Mouse (Mus musculus): ENCODE data around the gene Cd5.
A peak's percentile ranks its signal among the peaks of the same experiment; 100 is the strongest.

The Cd5 gene

DNA sequence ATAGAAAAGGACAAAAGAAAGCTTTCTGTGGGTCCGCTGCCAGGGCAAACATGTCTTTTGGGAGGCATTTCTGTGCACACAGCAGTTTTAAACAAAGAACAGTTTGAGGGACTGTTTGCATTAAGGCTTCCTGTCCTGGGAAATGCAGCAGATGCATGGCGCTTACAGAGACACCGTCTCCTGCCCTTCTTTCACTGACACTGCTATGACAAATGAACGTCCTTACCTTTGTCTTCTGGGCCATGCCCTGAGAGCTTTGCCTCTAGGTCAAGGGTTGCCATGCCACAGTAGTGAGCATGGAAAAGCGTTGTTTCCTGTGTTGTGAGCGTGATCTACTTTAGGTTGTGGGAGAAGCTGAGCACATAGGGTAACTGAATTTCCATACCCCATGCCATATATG is 19.9 kb upstream of the Cd5 start:
- peak; percentile 41 for DNase-seq (ENCODE audit: low read depth)

DNA sequence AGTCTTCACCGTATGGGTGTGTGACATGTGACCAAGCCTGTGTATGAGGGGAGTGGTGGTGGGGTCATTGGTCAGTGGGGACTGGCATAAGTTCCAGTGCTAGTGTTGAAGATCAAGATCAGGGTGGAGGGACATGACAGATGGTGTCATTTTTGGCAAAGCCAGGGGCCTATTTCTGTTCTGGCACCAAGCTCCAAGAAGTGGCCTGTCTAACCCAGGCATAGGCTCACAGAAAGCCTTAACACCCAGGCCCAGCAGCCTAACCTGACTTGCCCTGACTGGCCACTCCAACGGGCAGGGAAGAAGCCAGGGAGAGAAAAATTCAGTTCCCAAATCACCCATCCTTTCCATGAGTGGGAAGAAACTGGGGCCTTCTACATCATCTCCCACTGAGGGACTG is 18.7 kb upstream of the Cd5 start:
- DNase-seq (ENCODE audit: low read depth): no peak

DNA sequence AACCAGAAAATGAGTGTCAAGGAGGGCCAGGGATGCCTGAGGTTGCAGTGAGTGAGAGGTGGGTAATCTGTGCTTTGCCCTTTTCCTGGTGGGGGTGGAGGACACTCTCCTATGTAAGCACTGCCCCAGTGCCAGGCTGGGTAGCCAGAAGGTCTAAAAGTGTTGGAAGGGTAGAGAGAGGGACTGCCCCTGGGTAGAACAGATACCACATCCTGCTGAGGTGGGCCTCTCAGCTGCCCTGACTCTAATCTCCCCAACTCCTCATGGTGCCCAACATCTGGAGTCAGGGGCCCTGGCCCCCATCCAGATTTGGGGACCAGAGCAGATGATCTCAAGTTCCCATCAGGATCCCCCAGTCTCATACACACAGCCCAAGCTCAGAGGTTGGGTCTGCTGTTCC is 18.3 kb upstream of the Cd5 start:
- peak; percentile 49 for DNase-seq (ENCODE audit: low read depth)

GRCm38 (mm10) chr19:10752646-10753045 is 13.8 kb upstream of the Cd5 start:
- peak; percentile 60 for DNase-seq (ENCODE audit: low read depth)

DNA sequence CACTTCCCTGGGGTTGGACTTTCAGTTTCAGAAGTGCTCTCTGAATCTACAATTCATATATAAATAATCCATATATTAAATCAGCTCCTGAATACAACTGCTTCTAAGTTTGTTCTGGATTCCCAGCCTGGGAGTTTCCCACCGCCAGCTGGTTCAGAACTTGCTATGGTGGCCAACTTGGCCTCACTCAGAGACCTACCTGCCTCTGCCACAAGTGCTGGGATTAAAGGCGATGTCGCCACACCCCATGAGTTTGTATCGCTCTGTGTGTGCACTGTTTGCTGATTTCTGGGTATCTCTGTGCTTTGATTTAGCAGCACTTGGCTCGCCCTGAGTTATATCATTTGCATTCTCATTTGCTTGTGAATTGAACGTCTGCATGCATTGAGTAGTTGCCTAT is 13.3 kb upstream of the Cd5 start:
- peak; percentile 49 for DNase-seq (ENCODE audit: low read depth)

DNA sequence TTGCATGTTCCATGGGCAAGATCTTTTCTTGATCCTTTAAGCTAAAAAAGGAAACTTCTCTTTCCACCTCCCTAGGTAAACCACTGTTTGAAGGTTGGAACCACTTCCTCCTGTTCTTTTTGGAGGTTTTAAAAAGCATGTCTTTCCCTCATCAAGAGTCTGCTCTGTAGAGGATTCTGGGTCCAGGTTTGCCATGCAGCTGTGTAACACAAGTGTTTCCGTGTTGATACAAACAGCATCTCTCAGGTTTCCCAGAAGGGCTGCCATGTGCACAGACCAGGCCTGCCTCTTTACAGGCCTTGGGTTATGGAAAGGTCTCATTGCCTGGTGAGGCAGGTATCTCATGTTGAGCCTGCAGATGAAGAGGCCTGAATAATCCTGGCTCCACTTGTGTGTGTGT is 12.8 kb upstream of the Cd5 start:
- DNase-seq (ENCODE audit: low read depth): peak; percentile 83

DNA sequence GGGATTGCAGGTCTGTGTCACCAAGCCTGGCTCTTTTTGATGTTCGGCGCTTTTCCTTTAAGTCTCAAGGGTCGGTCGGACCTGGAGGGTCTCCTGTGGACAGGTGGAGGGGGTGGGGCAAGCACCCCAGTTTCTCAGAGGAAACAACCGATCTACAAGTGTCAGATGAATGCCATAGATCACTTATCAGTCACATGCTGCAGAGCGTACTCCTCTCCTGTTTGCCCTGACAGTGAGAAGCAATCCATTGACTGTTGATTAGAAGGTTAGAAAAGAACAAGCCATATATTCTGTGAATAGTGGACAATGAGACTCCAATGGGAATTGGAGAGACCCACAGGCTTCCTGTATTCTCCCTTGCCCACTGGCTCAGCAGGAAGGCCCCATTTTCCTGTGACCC is 11.4 kb upstream of the Cd5 start:
- DNase-seq (ENCODE audit: low read depth): peak; percentile 45

DNA sequence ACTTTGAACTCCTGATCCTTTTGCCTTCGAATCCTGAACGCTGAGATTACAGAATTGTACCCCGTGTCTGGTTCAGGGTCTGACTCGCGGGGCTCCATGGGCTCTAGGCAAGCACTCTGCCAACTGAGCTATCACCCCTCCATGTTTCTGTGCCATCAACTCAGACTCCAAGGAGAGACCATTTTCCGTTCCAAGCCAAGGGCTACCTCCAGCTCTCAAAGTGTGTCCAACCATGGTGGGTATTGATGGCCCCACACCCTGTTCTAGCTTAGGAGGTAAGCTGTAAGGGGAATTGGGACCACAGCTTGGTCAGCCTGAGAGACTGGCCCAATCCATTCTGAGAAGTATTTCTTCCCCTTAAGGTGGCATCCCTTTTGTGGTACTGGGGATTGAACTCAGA is 10.5 kb upstream of the Cd5 start:
- no peak for DNase-seq (ENCODE audit: low read depth)

DNA sequence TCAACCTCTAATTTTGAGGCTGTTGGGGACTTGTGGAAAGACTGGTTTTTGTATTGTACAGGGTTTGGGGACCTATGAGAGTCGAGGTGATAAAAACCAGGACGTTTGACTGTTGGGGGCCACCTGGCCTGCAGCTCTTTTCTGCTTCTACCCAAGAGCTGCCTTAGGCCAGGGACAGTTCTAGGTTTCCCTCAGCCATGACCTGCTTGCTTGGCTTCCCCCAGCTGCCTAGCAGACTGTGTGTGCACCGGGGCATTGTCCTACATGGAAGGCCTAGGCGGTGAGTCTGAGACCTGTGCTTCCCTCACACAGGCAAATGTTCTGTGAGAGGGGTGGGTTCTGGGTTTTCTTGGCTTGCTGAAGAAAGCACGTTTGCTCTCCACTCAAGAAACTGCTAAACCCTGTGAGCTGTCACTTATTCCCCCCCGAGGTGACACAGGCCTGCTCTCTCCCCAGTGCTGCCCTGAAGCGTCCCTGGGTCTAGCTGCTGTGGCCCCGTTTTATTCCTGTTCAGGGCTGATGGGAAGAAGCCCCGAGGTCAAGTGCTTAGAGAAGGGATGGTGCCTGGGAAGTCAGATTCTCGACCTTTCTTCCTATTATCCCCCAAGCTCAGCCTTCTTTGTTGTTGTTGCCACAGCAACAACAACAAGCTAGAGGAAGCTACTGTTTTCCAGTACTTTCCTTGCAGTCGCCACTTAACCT is 9.8 kb upstream of the Cd5 start:
- peak; percentile 48 for DNase-seq (ENCODE audit: low read depth)

GRCm38 (mm10) chr19:10747718-10748117 is 8.9 kb upstream of the Cd5 start:
- peak; percentile 82 for DNase-seq (ENCODE audit: low read depth)

- no peak for DNase-seq (ENCODE audit: low read depth)
Observed at GRCm38 (mm10) chr19:10747182-10747581, 8.4 kb upstream of the Cd5 start.

DNA sequence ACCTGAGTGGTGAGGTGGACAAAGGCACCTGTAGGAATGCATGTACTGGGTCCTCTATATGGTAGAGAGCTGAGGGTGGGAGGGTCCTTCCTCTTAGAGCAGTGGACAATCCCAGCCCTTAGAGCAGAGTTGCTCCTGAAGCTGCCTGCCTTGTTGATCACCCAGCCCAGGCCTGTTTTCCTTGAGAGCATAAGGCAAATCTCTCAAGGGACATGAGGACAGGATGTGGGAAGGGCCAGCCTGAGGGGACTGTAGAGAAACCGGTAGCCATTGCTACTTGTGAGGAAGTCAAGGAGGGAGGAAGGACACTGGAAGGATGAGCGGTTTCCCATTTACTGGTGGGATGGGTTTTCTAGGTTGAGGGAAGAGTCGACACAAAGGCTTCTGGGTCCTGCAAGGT is 3.8 kb upstream of the Cd5 start:
- DNase-seq (ENCODE audit: low read depth): peak; percentile 38

- DNase-seq (ENCODE audit: low read depth): peak; percentile 56
Observed at GRCm38 (mm10) chr19:10742145-10742544, 3.3 kb upstream of the Cd5 start.

DNA sequence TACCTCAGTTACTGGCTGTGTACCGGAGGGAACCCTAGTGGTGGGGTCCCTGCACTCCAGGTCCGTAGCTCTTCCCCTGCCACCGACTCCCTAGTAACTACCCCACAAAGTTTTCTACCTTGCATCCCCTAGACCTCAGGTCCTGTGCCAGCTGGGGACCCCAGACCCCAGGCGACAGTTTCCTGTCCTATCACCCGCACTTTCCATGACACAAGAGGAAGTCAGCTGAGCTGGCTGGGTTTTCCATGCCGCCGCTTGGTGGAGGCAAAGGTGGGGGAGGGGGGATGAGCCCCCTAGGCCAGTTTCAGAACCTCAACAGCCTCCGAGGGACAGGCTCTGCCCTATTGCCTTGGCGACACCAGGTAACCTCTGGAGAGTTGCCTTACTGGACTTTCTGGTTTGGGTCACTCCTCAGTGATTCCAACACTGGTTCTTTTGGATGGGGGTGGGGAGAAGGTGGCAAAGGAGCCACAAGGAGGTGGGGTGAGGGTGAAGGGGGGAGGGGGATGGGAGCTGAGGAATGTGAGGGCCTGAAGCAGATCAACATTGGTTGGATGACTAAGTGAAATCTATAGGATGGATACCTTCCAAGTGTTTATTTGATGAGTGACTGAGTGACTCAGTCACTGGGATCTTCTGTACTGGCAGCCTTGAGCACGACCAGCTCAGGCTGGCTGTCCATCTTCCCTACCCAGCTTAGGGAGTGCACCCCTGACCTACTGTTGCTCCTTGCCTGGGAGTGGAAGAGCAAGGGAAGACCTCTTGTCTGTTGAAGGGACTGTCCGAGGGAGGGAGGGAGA is 2.0 kb upstream of the Cd5 start:
- peak; percentile 89 for DNase-seq (ENCODE audit: low read depth)

DNA sequence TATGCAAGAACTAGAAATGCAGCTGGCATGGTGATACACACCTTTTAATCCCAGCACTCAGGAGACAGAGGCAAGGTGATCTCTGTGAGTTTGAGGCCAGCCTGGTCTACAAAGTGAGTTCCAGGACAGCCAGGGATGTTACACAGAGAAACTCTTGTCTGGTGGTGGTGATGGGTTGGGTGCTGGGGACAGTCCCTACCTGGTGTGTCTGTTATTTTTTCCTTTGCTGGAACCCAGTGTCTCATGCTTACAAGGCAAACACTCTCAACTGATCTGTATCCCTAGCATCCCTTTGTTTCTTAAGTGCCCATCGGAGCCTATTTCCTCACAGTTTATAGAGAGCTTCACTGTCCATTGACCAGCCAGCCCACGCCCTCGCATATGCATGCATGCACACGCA is 1.1 kb upstream of the Cd5 start:
- DNase-seq (ENCODE audit: low read depth): peak; percentile 63

GRCm38 (mm10) chr19:10738038-10738437 is 764 bp downstream of the Cd5 start:
- peak; percentile 47 for DNase-seq (ENCODE audit: low read depth)

GRCm38 (mm10) chr19:10735861-10736260 is 2.9 kb downstream of the Cd5 start:
- DNase-seq (ENCODE audit: low read depth): peak; percentile 53

DNA sequence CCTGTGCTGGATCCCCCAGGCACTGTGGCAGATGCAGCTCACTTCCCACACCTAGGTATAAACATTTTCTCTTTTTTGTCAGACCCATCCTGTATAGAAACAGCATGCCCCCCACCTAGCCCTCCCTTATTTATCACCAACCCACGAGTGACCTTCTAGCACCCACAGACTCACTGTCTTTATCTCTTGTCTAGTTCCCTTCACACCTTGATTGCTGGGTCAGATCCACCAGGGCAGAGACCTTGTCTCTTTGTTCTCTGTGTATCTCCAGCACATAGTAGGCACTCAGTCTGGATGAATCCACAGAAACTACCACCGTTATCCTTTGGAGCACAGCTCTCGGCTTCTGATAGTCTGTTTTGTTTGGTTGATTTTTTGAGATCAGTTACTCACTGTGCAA is 3.7 kb downstream of the Cd5 start:
- DNase-seq (ENCODE audit: low read depth): no peak

GRCm38 (mm10) chr19:10734554-10734953 is 4.2 kb downstream of the Cd5 start:
- peak; percentile 53 for DNase-seq (ENCODE audit: low read depth)

DNA sequence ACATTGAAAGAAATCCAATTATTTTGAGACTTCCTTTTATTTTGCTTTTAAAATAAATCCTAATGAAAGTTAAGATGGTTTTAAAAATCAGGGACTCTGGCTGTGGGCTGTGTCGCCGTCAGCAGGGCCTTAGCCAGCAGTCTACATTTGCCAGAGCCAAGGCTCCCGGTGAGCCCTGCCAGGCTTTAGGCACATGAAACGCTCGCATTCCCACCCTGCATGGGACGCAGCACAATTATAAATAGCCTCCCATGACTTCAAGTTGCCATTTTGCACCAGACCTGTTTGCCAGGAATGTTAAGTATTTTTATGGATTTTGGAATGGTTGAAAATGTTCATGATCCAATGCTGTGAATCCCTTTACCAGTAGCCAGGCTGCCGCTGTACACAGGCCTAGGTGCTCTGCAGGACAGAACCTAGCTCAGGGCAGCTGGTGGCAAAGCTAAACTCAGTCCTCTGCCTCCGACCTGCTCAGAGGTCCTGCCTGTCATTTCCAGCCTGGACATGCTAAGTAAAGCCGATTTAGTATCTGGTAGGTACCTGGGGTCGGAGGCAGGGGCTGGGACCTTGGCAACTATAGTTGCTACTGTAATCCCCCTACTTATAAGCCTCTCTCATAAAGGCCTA is 5.2 kb downstream of the Cd5 start:
- DNase-seq (ENCODE audit: low read depth): no peak

DNA sequence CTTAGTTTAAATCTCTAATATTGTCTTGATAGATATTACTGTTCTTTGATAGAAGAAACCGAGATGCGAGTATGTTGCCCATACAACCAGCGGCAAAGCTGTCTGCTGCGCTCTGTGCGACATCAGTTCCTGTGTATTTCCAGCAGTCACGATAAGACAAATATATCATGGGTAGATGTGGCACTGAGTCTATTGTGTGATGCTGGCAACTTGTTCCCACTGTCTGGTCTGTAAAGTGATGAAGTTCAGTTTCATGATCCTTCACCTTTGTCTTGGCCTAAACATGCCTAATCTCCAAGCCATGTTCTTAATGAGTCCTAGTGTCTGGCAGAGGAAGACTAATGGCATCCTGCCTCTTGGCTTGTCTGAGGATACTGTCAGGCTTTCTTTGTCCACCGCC is 6.1 kb downstream of the Cd5 start:
- peak; percentile 55 for DNase-seq (ENCODE audit: low read depth)

- peak; percentile 78 for DNase-seq (ENCODE audit: low read depth)
Observed at GRCm38 (mm10) chr19:10731975-10732374, 6.8 kb downstream of the Cd5 start.

GRCm38 (mm10) chr19:10730469-10730868 is 8.3 kb downstream of the Cd5 start:
- DNase-seq (ENCODE audit: low read depth): no peak

Data from naive thymus-derived CD4-positive, alpha-beta T cell, adult 2 months (primary cell).